Mouse (Mus musculus): ENCODE data around the gene Gtf2f1.

Gene Gtf2f1

DNA sequence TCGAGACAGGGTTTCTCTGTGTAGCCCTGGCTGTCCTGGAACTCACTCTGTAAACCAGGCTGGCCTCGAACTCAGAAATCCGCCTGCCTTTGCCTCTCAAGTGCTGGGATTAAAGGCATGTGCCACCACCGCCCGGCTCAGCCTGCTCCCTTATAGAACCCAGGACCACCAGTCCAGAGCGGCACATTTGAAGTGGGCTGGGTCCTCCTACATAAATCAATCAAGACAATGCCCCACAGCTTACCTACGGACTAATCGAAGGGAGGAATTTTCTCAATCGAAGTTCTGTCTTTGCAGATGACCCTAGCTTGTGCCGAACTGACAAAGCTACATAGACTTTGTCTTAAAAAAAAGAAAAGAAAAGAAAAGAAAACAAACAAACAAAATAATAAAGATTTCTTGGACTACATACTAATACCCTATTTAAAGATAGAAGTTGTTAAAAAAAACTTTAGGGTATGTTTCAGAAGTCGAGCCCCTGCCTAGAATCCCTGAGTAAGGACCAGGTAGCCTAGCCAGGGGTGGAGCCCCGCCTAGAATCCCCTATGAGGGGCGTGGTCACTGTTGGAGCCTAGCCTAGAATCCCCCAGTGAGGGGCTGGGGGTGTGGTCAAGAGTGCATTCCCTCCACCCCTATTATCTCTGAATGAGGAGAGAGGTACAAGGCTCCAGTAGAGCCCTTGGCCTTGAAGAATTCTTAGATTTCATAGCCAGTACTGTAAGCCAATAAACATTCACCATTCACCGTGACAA is 37.0 kb downstream of the Gtf2f1 start:
- no peak for DNase-seq

- DNase-seq: no peak
Measured at GRCm38 (mm10) chr17:56970081-56970480, 41.0 kb downstream of the Gtf2f1 start.

DNA sequence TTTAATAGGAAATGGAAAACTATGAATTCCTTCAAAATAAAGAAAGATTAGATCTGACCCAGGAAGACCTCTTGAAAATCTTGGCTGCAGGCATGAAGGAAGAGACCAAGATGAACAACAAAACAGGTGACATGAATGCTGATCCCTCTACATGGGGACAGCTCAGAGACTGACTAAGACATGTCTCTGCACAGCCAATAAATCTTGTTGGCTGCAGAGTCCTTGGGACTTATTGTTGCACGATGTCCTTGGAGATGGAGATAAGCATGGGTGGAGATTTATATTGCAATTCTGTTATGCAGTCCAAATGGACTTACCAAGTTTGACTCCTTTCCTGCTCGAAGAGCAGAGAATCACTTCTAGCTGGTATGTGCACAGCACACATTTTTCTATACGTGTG is 41.8 kb downstream of the Gtf2f1 start:
- DNase-seq: no peak

DNA sequence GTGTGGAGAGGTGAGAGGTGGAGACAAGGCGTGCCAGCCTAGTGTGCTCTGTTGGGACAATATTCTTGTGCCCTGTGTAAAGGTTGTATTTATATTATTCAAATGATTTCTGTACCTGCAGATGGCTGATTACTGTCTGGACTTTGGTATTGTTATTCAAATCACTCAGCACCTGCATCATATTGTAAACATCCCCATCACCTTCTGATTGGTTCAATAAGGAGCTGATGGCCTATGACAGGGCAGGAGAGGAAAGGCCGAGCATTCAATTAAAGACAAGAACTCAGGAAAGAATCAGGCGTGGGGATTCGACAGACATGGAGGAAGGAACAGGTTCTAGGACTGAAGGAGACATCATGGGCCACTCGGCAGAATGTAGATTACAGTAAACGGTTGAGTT is 47.4 kb downstream of the Gtf2f1 start:
- DNase-seq: no peak

DNA sequence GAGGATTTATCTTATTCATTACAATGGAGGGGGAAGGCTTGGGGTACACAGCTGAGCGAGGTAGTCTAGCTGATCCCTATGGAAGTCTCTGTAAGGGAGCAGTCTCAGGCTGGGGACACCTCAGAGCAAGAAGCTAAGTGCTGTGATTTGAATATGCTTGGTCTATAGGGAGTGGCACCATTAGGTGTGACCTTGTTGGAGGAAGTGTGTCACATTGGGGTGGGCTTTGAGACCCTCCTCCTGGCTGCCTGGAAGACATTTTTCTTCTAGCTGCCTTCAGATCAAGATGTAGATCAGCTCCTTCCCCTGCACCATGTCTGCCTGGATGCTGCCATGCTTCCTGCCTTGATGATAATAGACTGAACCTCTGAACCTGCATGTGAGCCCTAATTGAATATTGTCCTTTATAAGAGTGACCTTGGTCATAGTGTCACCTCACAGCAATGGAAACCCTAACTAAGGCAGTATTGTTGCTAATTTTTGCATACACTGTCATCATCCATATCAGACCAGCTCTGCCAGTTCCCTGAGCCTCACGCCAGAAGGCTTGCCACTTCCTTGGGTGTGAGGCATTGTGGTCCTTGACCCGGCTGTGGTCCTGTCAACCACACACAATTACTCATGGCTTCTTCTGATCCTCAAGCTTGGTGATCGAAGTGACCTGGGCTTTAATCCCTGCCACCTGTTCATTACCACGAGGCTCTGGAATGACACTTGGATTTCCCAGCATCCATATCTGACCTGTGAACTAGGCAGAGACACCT is 48.3 kb downstream of the Gtf2f1 start:
- DNase-seq: no peak

DNA sequence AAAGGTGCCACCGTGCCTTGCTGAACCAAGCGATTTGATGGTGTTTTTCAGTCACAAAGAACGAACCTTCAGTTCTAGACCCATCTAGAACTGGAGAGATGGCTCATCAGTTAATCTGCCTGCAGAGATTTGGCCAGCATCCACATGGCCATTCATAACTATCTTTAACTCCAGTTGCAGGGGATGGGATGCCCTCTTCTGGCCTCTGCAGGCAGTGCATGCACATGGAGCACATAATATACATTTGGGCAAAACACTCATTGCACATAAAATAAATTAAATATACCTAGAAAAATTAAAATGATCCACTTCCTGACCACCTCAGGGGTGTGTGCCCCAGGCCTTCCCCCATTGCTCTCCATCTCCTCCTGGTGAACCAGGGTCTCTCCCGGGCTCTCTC is 49.2 kb downstream of the Gtf2f1 start:
- no peak for DNase-seq

- DNase-seq: no peak
Measured at GRCm38 (mm10) chr17:56958667-56959066, 52.4 kb downstream of the Gtf2f1 start.

- no peak for DNase-seq
Measured at GRCm38 (mm10) chr17:56957763-56958429, 53.2 kb downstream of the Gtf2f1 start.

- DNase-seq: no peak
Measured at GRCm38 (mm10) chr17:56954871-56955270, 56.2 kb downstream of the Gtf2f1 start.
